Comparison of ENCODE assay signal across 11 mouse cellular contexts in genomic region chr15:100042048-100042400, GRCm38 (mm10). TPM values are rescaled to one million over a fixed set of nuclear protein-coding genes. Genes with fewer than 3 reads are reported as not detected.
A peak's percentile ranks its signal among the peaks of the same experiment; 100 is the strongest.
DNase-seq lines count a peak whose midpoint lies in the region; ATAC-seq and TF ChIP-seq lines count a peak whose summit lies in the region.
"Had no signal": no experiment of that assay in that cellular context is flagged by ENCODE, and none has a peak within 500 bp of the region (broad histone marks: within the 10 kb centered on the region; RNA-seq: fewer than 3 reads in every experiment).

No protein-coding gene starts in this region.

- no peak for TF ChIP-seq POLR2A in cortical plate, adult 2 months (IDR thresholded peaks at IDR 0.05; ENCODE audit: extremely low read depth, insufficient read depth, low read length)

- no peaks in the 10 kb centered on the region for H3K9me3 ChIP-seq in limb, embryonic 12.5 days
- H3K9me3 ChIP-seq in limb, embryonic 10.5 days (replicated peaks) = no peaks in the 10 kb centered on the region
- no peaks in the 10 kb centered on the region for H3K9me3 ChIP-seq in hindbrain, embryonic 13.5 days
- no peaks in the 10 kb centered on the region for H3K9me3 ChIP-seq in midbrain, embryonic 14.5 days (ENCODE audit: control insufficient read depth, low read length)

- no peak overlapping the region for H3K4me3 ChIP-seq in limb, embryonic 12.5 days (replicated peaks)
- no peak overlapping the region for H3K4me3 ChIP-seq in limb, embryonic 10.5 days
- H3K4me3 ChIP-seq in cortical plate, adult 2 months (ENCODE audit: insufficient read depth, low read length) = peak overlapping the region; percentile 100; the same call in 1 of the 2 replicates
- H3K4me3 ChIP-seq in hindbrain, embryonic 13.5 days = 0 out of 2 replicates have a peak overlapping the region, but pooled peaks have one; percentile 92
- 0 out of 2 replicates have a peak overlapping the region, but pooled peaks have one; percentile 89 for H3K4me3 ChIP-seq in midbrain, embryonic 14.5 days (replicated peaks; ENCODE audit: low read depth, low read length)
- H3K4me3 ChIP-seq: myocyte had no signal

- no peak for ATAC-seq in limb, embryonic 12.5 days (ENCODE audit: insufficient number of reproducible peaks, insufficient read depth, low FRiP score, low TSS enrichment, low read depth)
- ATAC-seq in hindbrain, embryonic 13.5 days (ENCODE audit: low FRiP score) = no peak
- no peak for ATAC-seq in midbrain, embryonic 14.5 days (ENCODE audit: low FRiP score, low TSS enrichment)
- ATAC-seq in monocyte, adult 5-6 weeks (replicated peaks; ENCODE audit: insufficient number of reproducible peaks, low FRiP score, low TSS enrichment, poor library complexity, severe bottlenecking) = no peak

- WGBS in limb, embryonic 12.5 days = 75% methylated on average over 9 of the region's 9 CpGs
- WGBS in limb, embryonic 10.5 days = 75% methylated on average over 9 of the region's 9 CpGs
- WGBS in hindbrain, embryonic 13.5 days = 79% methylated on average over 9 of the region's 9 CpGs
- WGBS in midbrain, embryonic 14.5 days = 82% methylated on average over 9 of the region's 9 CpGs

- no peak for TF ChIP-seq CTCF in cortical plate, adult 2 months (IDR thresholded peaks at IDR 0.05; ENCODE audit: extremely low read depth, insufficient read depth, low read length)

- no peak overlapping the region for H3K27ac ChIP-seq in limb, embryonic 12.5 days
- no peak overlapping the region for H3K27ac ChIP-seq in limb, embryonic 10.5 days
- no peak overlapping the region for H3K27ac ChIP-seq in cortical plate, adult 2 months (ENCODE audit: insufficient read depth, low read length)
- H3K27ac ChIP-seq in hindbrain, embryonic 13.5 days = peak overlapping the region; percentile 66; the same call in 1 of the 2 replicates
- H3K27ac ChIP-seq in midbrain, embryonic 14.5 days (replicated peaks; ENCODE audit: low read depth, low read length) = 0 out of 2 replicates have a peak overlapping the region, but pooled peaks have one; percentile 8

- peaks cover 7% of the 10 kb centered on the region; the same call in 1 of the 2 replicates for H3K27me3 ChIP-seq in limb, embryonic 12.5 days
- H3K27me3 ChIP-seq in limb, embryonic 10.5 days (ENCODE audit: low read depth, poor library complexity, severe bottlenecking) = peaks cover 4% of the 10 kb centered on the region; the same call in 1 of the 2 replicates
- no peaks in the 10 kb centered on the region for H3K27me3 ChIP-seq in hindbrain, embryonic 13.5 days
- H3K27me3 ChIP-seq in midbrain, embryonic 14.5 days (ENCODE audit: control insufficient read depth, insufficient read depth, low read length) = no peaks in the 10 kb centered on the region

- peaks cover 30% of the 10 kb centered on the region for H3K4me1 ChIP-seq in limb, embryonic 12.5 days (replicated peaks)
- peaks cover 38% of the 10 kb centered on the region for H3K4me1 ChIP-seq in limb, embryonic 10.5 days
- H3K4me1 ChIP-seq in cortical plate, adult 2 months (ENCODE audit: control insufficient read depth, insufficient read depth, low read length) = peaks cover 21% of the 10 kb centered on the region
- peaks cover 51% of the 10 kb centered on the region for H3K4me1 ChIP-seq in hindbrain, embryonic 13.5 days (replicated peaks)
- H3K4me1 ChIP-seq in midbrain, embryonic 14.5 days (ENCODE audit: control insufficient read depth, insufficient read depth, low read length) = peaks cover 35% of the 10 kb centered on the region

- H3K9ac ChIP-seq in limb, embryonic 12.5 days (replicated peaks) = peak overlapping the region; percentile 24; the same call in 1 of the 2 replicates
- peak overlapping the region; percentile 53; the same call in 1 of the 2 replicates for H3K9ac ChIP-seq in hindbrain, embryonic 13.5 days
- peak overlapping the region; percentile 12; the same call in 1 of the 2 replicates for H3K9ac ChIP-seq in midbrain, embryonic 14.5 days (replicated peaks; ENCODE audit: low read length)

- DNase-seq in limb, embryonic 10.5 days (ENCODE audit: low spot score) = no peak
- DNase-seq in midbrain, embryonic 14.5 days = no peak
- DNase-seq in ovary, postnatal 36 days (ENCODE audit: low spot score) = no peak
- DNase-seq in left cerebral cortex, adult 9 months (ENCODE audit: low spot score in 2 of 2) = no peak
- DNase-seq: kidney, postnatal 36 days; thymus, postnatal 25 days had no signal

- peaks cover 9% of the 10 kb centered on the region; the same call in 1 of the 2 replicates for H3K36me3 ChIP-seq in limb, embryonic 12.5 days
- peaks cover 16% of the 10 kb centered on the region for H3K36me3 ChIP-seq in limb, embryonic 10.5 days
- H3K36me3 ChIP-seq in hindbrain, embryonic 13.5 days = peaks cover 4% of the 10 kb centered on the region; the same call in 1 of the 2 replicates
- no peaks in the 10 kb centered on the region for H3K36me3 ChIP-seq in midbrain, embryonic 14.5 days (ENCODE audit: control insufficient read depth, insufficient read depth, low read length)

- H3K4me2 ChIP-seq in limb, embryonic 12.5 days = no peak overlapping the region
- peak overlapping the region; percentile 67 for H3K4me2 ChIP-seq in hindbrain, embryonic 13.5 days
- peak overlapping the region; percentile 56 for H3K4me2 ChIP-seq in midbrain, embryonic 14.5 days (ENCODE audit: low read length)

RNA-seq across cellular contexts. Expression of gene Dip2b, which starts 3.6 kb away (rescaled TPM):
- 14.3 and 15.9 TPM in 2 replicates for polyA plus RNA-seq in limb, embryonic 12.5 days (2016; fragmentation: Nextera tagmentation; extraction: Ambion mirVana)
- 13.6 and 16.4 TPM in 2 replicates for polyA plus RNA-seq in limb, embryonic 10.5 days (2016; fragmentation: Nextera tagmentation; extraction: Ambion mirVana)
- 35.3 and 35.9 TPM in 2 replicates for polyA plus RNA-seq in cortical plate, adult 2 months (2012; rRNA removed)
- polyA plus RNA-seq in hindbrain, embryonic 13.5 days (2015; fragmentation: Nextera tagmentation; extraction: Ambion mirVana) = 19.1 and 19.6 TPM in 2 replicates
- polyA plus RNA-seq in midbrain, embryonic 14.5 days (2014; fragmentation: Nextera tagmentation; extraction: Ambion mirVana) = 30.1 and 31.1 TPM in 2 replicates
- total RNA-seq in monocyte, adult 5-6 weeks (2017) = 11.9 to 22.4 TPM (median 12.8 TPM) in 3 replicates

Comparison
In these comparisons a context has a peak if more than half of its experiments do, and no peak if none do; other contexts are left out.
1. H3K27ac ChIP-seq: peak in hindbrain, embryonic 13.5 days (single experiment) and midbrain, embryonic 14.5 days (single experiment); none in limb, embryonic 12.5 days (single experiment), limb, embryonic 10.5 days (single experiment) and cortical plate, adult 2 months (single experiment).
2. H3K4me3 ChIP-seq: peak in cortical plate, adult 2 months (single experiment), hindbrain, embryonic 13.5 days (single experiment) and midbrain, embryonic 14.5 days (single experiment); none in limb, embryonic 12.5 days (single experiment) and limb, embryonic 10.5 days (single experiment).
3. Peak in every context shown above with its lines, with median percentiles within 50 percentile points of each other: H3K9ac ChIP-seq.